In genomic region chr2:61492043-61492743, GRCm38 (mm10) we compare ENCODE assay signal across 9 mouse cellular contexts.
DNase-seq lines count a peak whose midpoint lies in the region; ATAC-seq and TF ChIP-seq lines count a peak whose summit lies in the region.
"Had no signal": no experiment of that assay in that cellular context is flagged by ENCODE, and none has a peak within 500 bp of the region (broad histone marks: within the 10 kb centered on the region; RNA-seq: fewer than 3 reads in every experiment).

No protein-coding gene starts in this region.

- H3K9ac ChIP-seq in intestine, postnatal 0 days (ENCODE audit: low read depth, low read length) = no peak overlapping the region
- no peak overlapping the region for H3K9ac ChIP-seq in intestine, embryonic 15.5 days
- no peak overlapping the region for H3K9ac ChIP-seq in liver, embryonic 12.5 days
- H3K9ac ChIP-seq: neural tube, embryonic 12.5 days had no signal

- WGBS in intestine, postnatal 0 days = 53% methylated on average over 6 of the region's 6 CpGs
- WGBS in intestine, embryonic 15.5 days = 54% methylated on average over 6 of the region's 6 CpGs
- WGBS in liver, embryonic 12.5 days (ENCODE audit: insufficient replicate concordance) = 39% methylated on average over 6 of the region's 6 CpGs

- H3K27ac ChIP-seq in intestine, postnatal 0 days (ENCODE audit: low read depth, low read length) = no peak overlapping the region
- H3K27ac ChIP-seq in intestine, embryonic 15.5 days = no peak overlapping the region
- no peak overlapping the region for H3K27ac ChIP-seq in liver, embryonic 12.5 days
- H3K27ac ChIP-seq: neural tube, embryonic 12.5 days had no signal

- H3K27me3 ChIP-seq in intestine, postnatal 0 days (replicated peaks; ENCODE audit: control insufficient read depth, insufficient read depth, low read length) = no peaks in the 10 kb centered on the region
- no peaks in the 10 kb centered on the region for H3K27me3 ChIP-seq in intestine, embryonic 15.5 days (replicated peaks)
- H3K27me3 ChIP-seq in E14TG2a.4 (ENCODE audit: insufficient read depth, low read length) = no peaks in the 10 kb centered on the region
- H3K27me3 ChIP-seq in liver, embryonic 12.5 days (replicated peaks) = no peaks in the 10 kb centered on the region
- H3K27me3 ChIP-seq: neural tube, embryonic 12.5 days had no signal

- no peak for ATAC-seq in intestine, postnatal 0 days
- no peak for ATAC-seq in intestine, embryonic 15.5 days
- ATAC-seq in liver, embryonic 12.5 days = peak; percentile 59

- peak; percentile 46 to 55 for DNase-seq in adrenal gland, postnatal 36 days
- DNase-seq in spleen, postnatal 14 days (ENCODE audit: low spot score in 2 of 2) = peak; percentile 40 to 43
- no peak for DNase-seq in frontal cortex, postnatal 25 days (ENCODE audit: low spot score in 2 of 2)
- DNase-seq in layer of hippocampus, adult 9-10 months (ENCODE audit: low spot score) = no peak

- no peaks in the 10 kb centered on the region for H3K36me3 ChIP-seq in intestine, postnatal 0 days (ENCODE audit: control insufficient read depth, insufficient read depth)
- no peaks in the 10 kb centered on the region for H3K36me3 ChIP-seq in intestine, embryonic 15.5 days
- H3K36me3 ChIP-seq in E14TG2a.4 (ENCODE audit: insufficient read depth, low read length) = no peaks in the 10 kb centered on the region
- H3K36me3 ChIP-seq in liver, embryonic 12.5 days = no peaks in the 10 kb centered on the region
- H3K36me3 ChIP-seq: neural tube, embryonic 12.5 days had no signal

- peak; percentile 69 for TF ChIP-seq CTCF in intestine, postnatal 0 days (IDR thresholded peaks at IDR 0.05; ENCODE audit: low read depth)
- peak; percentile 86 for TF ChIP-seq CTCF in E14TG2a.4 (conservative IDR thresholded peaks at IDR 0.05; ENCODE audit: low read length)

- H3K9me3 ChIP-seq in intestine, postnatal 0 days (ENCODE audit: control insufficient read depth) = no peaks in the 10 kb centered on the region
- H3K9me3 ChIP-seq in intestine, embryonic 15.5 days = no peaks in the 10 kb centered on the region
- H3K9me3 ChIP-seq in E14TG2a.4 (ENCODE audit: low read length) = no peaks in the 10 kb centered on the region
- no peaks in the 10 kb centered on the region for H3K9me3 ChIP-seq in liver, embryonic 12.5 days (replicated peaks)
- H3K9me3 ChIP-seq: neural tube, embryonic 12.5 days had no signal

- H3K4me3 ChIP-seq in intestine, postnatal 0 days (ENCODE audit: low read depth, low read length) = no peak overlapping the region
- H3K4me3 ChIP-seq in intestine, embryonic 15.5 days (replicated peaks) = no peak overlapping the region
- no peak overlapping the region for H3K4me3 ChIP-seq in E14TG2a.4 (replicated peaks; ENCODE audit: low read length)
- no peak overlapping the region for H3K4me3 ChIP-seq in liver, embryonic 12.5 days
- H3K4me3 ChIP-seq: neural tube, embryonic 12.5 days had no signal

- H3K4me2 ChIP-seq in intestine, postnatal 0 days (replicated peaks; ENCODE audit: low read depth) = no peak overlapping the region
- H3K4me2 ChIP-seq in intestine, embryonic 15.5 days (replicated peaks) = no peak overlapping the region
- no peak overlapping the region for H3K4me2 ChIP-seq in liver, embryonic 12.5 days
- H3K4me2 ChIP-seq: neural tube, embryonic 12.5 days had no signal

- no peaks in the 10 kb centered on the region for H3K4me1 ChIP-seq in intestine, postnatal 0 days (replicated peaks; ENCODE audit: control insufficient read depth, insufficient read depth, low read length)
- H3K4me1 ChIP-seq in intestine, embryonic 15.5 days (replicated peaks) = no peaks in the 10 kb centered on the region
- H3K4me1 ChIP-seq in E14TG2a.4 (replicated peaks; ENCODE audit: low read depth, low read length) = peaks cover 8% of the 10 kb centered on the region; the same call in 1 of the 2 replicates
- H3K4me1 ChIP-seq in liver, embryonic 12.5 days = 0 out of 2 replicates have a peak, but pooled peaks cover 3% of the 10 kb centered on the region
- H3K4me1 ChIP-seq: neural tube, embryonic 12.5 days had no signal

Comparison
In these comparisons a context has a peak if more than half of its experiments do, and no peak if none do; other contexts are left out.
1. DNase-seq: peak in adrenal gland, postnatal 36 days (2 of 2) and spleen, postnatal 14 days (2 of 2); none in frontal cortex, postnatal 25 days (0 of 2) and layer of hippocampus, adult 9-10 months (single experiment).